Mouse (Mus musculus) olfactory bulb, adult 2 months (tissue): ENCODE measurements around the gene Gpatch1.

Experiments
- CTCF ChIP-seq: fragments of 200-500 bp; IDR thresholded peaks from 2 replicates; pipeline ENCODE4 v1.5.1; 2012; ENCODE audit warnings: low read depth, mild to moderate bottlenecking, low read length, moderate library complexity; ENCODE audit not compliant: insufficient read depth
- POLR2A ChIP-seq: fragments of 200-500 bp; IDR thresholded peaks from 2 replicates; pipeline ENCODE4 v1.6.1; 2012; ENCODE audit warnings: mild to moderate bottlenecking, low read depth, low read length, moderate library complexity; ENCODE audit not compliant: insufficient read depth

GRCm38 (mm10) chr7:35347918-35348700 is 29.9 kb upstream of the Gpatch1 start:
- TF ChIP-seq CTCF: no peak
- TF ChIP-seq POLR2A: no peak
